Mouse (Mus musculus): ENCODE data around the gene Tex37.

DNA sequence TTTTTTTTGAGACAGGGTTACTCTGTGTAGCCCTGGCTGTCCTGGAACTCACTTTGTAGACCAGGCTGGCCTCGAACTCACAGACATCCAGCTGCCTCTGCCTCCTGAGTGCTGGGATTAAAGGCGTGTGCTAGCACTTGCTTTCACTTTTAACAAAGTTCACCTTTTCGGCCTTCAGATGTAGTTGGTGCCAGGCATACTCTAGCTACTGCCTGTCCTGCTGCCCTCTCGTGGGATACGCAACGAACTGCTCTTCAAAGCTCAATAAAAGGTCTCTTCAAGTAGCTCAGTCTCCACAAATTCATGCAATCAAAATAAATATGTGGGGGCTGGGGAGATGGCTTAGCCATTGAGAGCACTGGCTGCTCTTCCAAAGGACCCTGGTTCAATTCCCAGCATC is 20.6 kb downstream of the Tex37 start:
- TF ChIP-seq CTCF (IDR thresholded peaks at IDR 0.05; ENCODE audit: borderline replicate concordance, insufficient read depth, low read depth, low read length) = no peak
- TF ChIP-seq POLR2A (IDR thresholded peaks at IDR 0.05; ENCODE audit: borderline replicate concordance, insufficient read depth, low read length) = no peak
